Mouse (Mus musculus): ENCODE measurements around the gene Vps8.

Vps8 gene

GRCm38 (mm10) chr16:21625784-21626634, 203.1 kb downstream of the Vps8 start:
- ATAC-seq (ENCODE audit: low TSS enrichment) = no peak

GRCm38 (mm10) chr16:21627248-21627647, 204.3 kb downstream of the Vps8 start:
- ATAC-seq (ENCODE audit: low TSS enrichment) = peak; percentile 54

- peak; percentile 82 for ATAC-seq (ENCODE audit: low TSS enrichment)
Measured at GRCm38 (mm10) chr16:21628061-21628591, 205.2 kb downstream of the Vps8 start.

- no peak for ATAC-seq (ENCODE audit: low TSS enrichment)
Measured at GRCm38 (mm10) chr16:21630614-21631013, 207.7 kb downstream of the Vps8 start.

GRCm38 (mm10) chr16:21631815-21632222, 208.9 kb downstream of the Vps8 start:
- ATAC-seq (ENCODE audit: low TSS enrichment) = no peak

- no peak for ATAC-seq (ENCODE audit: low TSS enrichment)
Measured at GRCm38 (mm10) chr16:21634460-21634859, 211.5 kb downstream of the Vps8 start.

- ATAC-seq (ENCODE audit: low TSS enrichment) = peak; percentile 62
Measured at GRCm38 (mm10) chr16:21636156-21636853, 213.4 kb downstream of the Vps8 start.

- ATAC-seq (ENCODE audit: low TSS enrichment) = no peak
Measured at GRCm38 (mm10) chr16:21637201-21637819, 214.4 kb downstream of the Vps8 start.

- no peak for ATAC-seq (ENCODE audit: low TSS enrichment)
Measured at GRCm38 (mm10) chr16:21640766-21641499, 218.0 kb downstream of the Vps8 start.

GRCm38 (mm10) chr16:21641944-21642343, 219.0 kb downstream of the Vps8 start:
- ATAC-seq (ENCODE audit: low TSS enrichment) = no peak

GRCm38 (mm10) chr16:21642906-21643305, 220.0 kb downstream of the Vps8 start:
- no peak for ATAC-seq (ENCODE audit: low TSS enrichment)

- peak; percentile 45 for ATAC-seq (ENCODE audit: low TSS enrichment)
Measured at GRCm38 (mm10) chr16:21643621-21644041, 220.7 kb downstream of the Vps8 start.

GRCm38 (mm10) chr16:21644066-21644561, 221.2 kb downstream of the Vps8 start:
- ATAC-seq (ENCODE audit: low TSS enrichment) = peak; percentile 48

- no peak for ATAC-seq (ENCODE audit: low TSS enrichment)
Measured at GRCm38 (mm10) chr16:21644574-21644973, 221.7 kb downstream of the Vps8 start.

GRCm38 (mm10) chr16:21645915-21646314, 223.0 kb downstream of the Vps8 start:
- no peak for ATAC-seq (ENCODE audit: low TSS enrichment)

GRCm38 (mm10) chr16:21646496-21646895, 223.6 kb downstream of the Vps8 start:
- ATAC-seq (ENCODE audit: low TSS enrichment) = no peak

- ATAC-seq (ENCODE audit: low TSS enrichment) = no peak
Measured at GRCm38 (mm10) chr16:21648800-21649199, 225.9 kb downstream of the Vps8 start.

- ATAC-seq (ENCODE audit: low TSS enrichment) = peak; percentile 35; the same call in 1 of the 2 replicates
Measured at GRCm38 (mm10) chr16:21650289-21650688, 227.4 kb downstream of the Vps8 start.

GRCm38 (mm10) chr16:21651161-21651560, 228.2 kb downstream of the Vps8 start:
- no peak for ATAC-seq (ENCODE audit: low TSS enrichment)

GRCm38 (mm10) chr16:21653151-21653550, 230.2 kb downstream of the Vps8 start:
- ATAC-seq (ENCODE audit: low TSS enrichment) = no peak

GRCm38 (mm10) chr16:21654384-21654783, 231.5 kb downstream of the Vps8 start:
- ATAC-seq (ENCODE audit: low TSS enrichment) = no peak
